ENCODE assay signal across 12 mouse cellular contexts in the genomic region with DNA sequence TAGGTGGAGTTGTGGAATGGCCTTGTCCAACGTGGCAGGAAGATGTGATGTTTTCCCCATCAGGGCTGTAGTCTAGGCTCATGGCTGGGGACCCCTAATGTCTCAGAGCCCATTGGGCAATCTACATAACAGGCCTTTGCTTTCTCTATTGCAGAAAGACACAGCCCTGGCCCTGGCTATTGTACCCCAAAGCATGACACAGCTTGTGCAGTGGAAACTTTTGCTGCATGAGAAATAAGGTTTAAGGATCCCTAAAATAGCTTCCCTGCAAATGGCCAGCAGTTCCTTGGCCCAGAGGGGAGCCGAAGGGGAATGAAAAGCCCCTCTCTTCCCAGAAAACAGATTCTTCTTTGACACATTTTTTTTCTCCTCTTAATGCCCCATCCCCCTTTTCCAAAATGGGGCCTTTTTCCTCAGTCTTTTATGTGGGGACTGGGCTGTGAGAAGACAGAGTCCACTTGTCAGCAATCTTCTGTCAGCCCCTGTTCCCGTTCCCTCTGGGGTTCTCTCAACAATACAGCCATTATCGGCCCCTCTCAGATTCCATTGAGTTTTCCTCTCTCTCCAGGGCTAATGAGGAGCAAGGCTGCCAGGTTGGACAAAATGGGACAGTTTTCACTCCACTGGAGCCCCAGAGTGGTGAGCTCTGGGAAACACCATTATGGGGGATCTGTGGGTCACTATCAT. TPM values are rescaled to one million over a fixed set of nuclear protein-coding genes. Genes with fewer than 3 reads are reported as not detected.
DNase-seq lines count a peak whose midpoint lies in the region; ATAC-seq and TF ChIP-seq lines count a peak whose summit lies in the region.
"Had no signal": no experiment of that assay in that cellular context is flagged by ENCODE, and none has a peak within 500 bp of the region (broad histone marks: within the 10 kb centered on the region; RNA-seq: fewer than 3 reads in every experiment).

No protein-coding gene starts in this region.

- WGBS in forebrain, embryonic 12.5 days: 18% methylated on average over 4 of the region's 4 CpGs
- 51% methylated on average over 4 of the region's 4 CpGs for WGBS in midbrain, postnatal 0 days
- WGBS in kidney, embryonic 15.5 days: 58% methylated on average over 4 of the region's 4 CpGs

- H3K4me2 ChIP-seq in forebrain, embryonic 12.5 days: no peak overlapping the region
- H3K4me2 ChIP-seq in midbrain, postnatal 0 days (ENCODE audit: low read depth, low read length, poor library complexity, severe bottlenecking): no peak overlapping the region
- no peak overlapping the region for H3K4me2 ChIP-seq in kidney, embryonic 15.5 days
- H3K4me2 ChIP-seq: intestine, embryonic 15.5 days had no signal

- H3K9ac ChIP-seq in forebrain, embryonic 12.5 days: no peak overlapping the region
- H3K9ac ChIP-seq in midbrain, postnatal 0 days (replicated peaks; ENCODE audit: low read length, poor library complexity, severe bottlenecking): no peak overlapping the region
- H3K9ac ChIP-seq in kidney, embryonic 15.5 days: no peak overlapping the region
- H3K9ac ChIP-seq: intestine, embryonic 15.5 days had no signal

- H3K36me3 ChIP-seq in forebrain, embryonic 12.5 days (replicated peaks): peaks cover 1% of the 10 kb centered on the region; the same call in 1 of the 2 replicates
- H3K36me3 ChIP-seq in midbrain, postnatal 0 days (ENCODE audit: insufficient read depth, low read length): no peaks in the 10 kb centered on the region
- H3K36me3 ChIP-seq in kidney, embryonic 15.5 days: no peaks in the 10 kb centered on the region
- H3K36me3 ChIP-seq: intestine, embryonic 15.5 days had no signal

- H3K27ac ChIP-seq in left cerebral cortex, adult 2 months: peak overlapping the region; percentile 72; the same call in 1 of the 2 replicates
- H3K27ac ChIP-seq in forebrain, embryonic 12.5 days: peak overlapping the region; percentile 71
- H3K27ac ChIP-seq in midbrain, postnatal 0 days (ENCODE audit: low read depth, low read length): 0 out of 2 replicates have a peak overlapping the region, but pooled peaks have one; percentile 57
- no peak overlapping the region for H3K27ac ChIP-seq in kidney, embryonic 15.5 days
- H3K27ac ChIP-seq: intestine, embryonic 15.5 days had no signal

- peaks cover 14% of the 10 kb centered on the region for H3K4me1 ChIP-seq in forebrain, embryonic 12.5 days
- H3K4me1 ChIP-seq in midbrain, postnatal 0 days (ENCODE audit: insufficient read depth, low read length): no peaks in the 10 kb centered on the region
- no peaks in the 10 kb centered on the region for H3K4me1 ChIP-seq in kidney, embryonic 15.5 days
- H3K4me1 ChIP-seq: intestine, embryonic 15.5 days had no signal

- DNase-seq in left cerebral cortex, adult 2 months (ENCODE audit: extremely low spot score in 1 of 2, low spot score in 2 of 2): peak in 1 of 2 experiments; percentile 39
- no peak for DNase-seq in left cerebral cortex, postnatal 4 days
- DNase-seq in layer of hippocampus, adult 9-11 months: peak; percentile 73
- peak; percentile 62 for DNase-seq in midbrain, postnatal 0 days (ENCODE audit: low spot score)
- DNase-seq in heart, postnatal 14 days: no peak
- DNase-seq: gastrocnemius, postnatal 36 days; lung, adult 2 months had no signal

- TF ChIP-seq CTCF in left cerebral cortex, adult 2 months (IDR thresholded peaks at IDR 0.05): no peak
- TF ChIP-seq CTCF in midbrain, postnatal 0 days (IDR thresholded peaks at IDR 0.05): no peak

- peak; percentile 58; the same call in 1 of the 2 replicates for ATAC-seq in forebrain, embryonic 12.5 days (ENCODE audit: low FRiP score)
- ATAC-seq in midbrain, postnatal 0 days (ENCODE audit: low FRiP score): 0 out of 2 replicates have a peak, but pooled peaks have one; percentile 52
- no peak for ATAC-seq in kidney, embryonic 15.5 days (replicated peaks; ENCODE audit: low FRiP score)
- no peak for ATAC-seq in CD4-positive, CD25-positive, alpha-beta regulatory T cell, adult 4 months
- ATAC-seq: intestine, embryonic 15.5 days had no signal

- intact Hi-C loops in left cerebral cortex, adult 2 months (cut with DNase I): no loop called here
- intact Hi-C loops in left cerebral cortex, postnatal 4 days (cut with DNase I): no loop called here
- intact Hi-C loops in heart, postnatal 14 days (cut with DNase I): no loop called here

- no peaks in the 10 kb centered on the region; the same call in 1 of the 2 replicates for H3K27me3 ChIP-seq in forebrain, embryonic 12.5 days
- no peaks in the 10 kb centered on the region for H3K27me3 ChIP-seq in midbrain, postnatal 0 days (ENCODE audit: insufficient read depth, low read length)
- H3K27me3 ChIP-seq in kidney, embryonic 15.5 days: 0 out of 2 replicates have a peak, but pooled peaks cover 4% of the 10 kb centered on the region
- H3K27me3 ChIP-seq: CH12.LX; intestine, embryonic 15.5 days had no signal

- H3K4me3 ChIP-seq in left cerebral cortex, adult 2 months: no peak overlapping the region
- no peak overlapping the region for H3K4me3 ChIP-seq in forebrain, embryonic 12.5 days (replicated peaks)
- H3K4me3 ChIP-seq in midbrain, postnatal 0 days (ENCODE audit: low read depth, low read length): no peak overlapping the region
- no peak overlapping the region for H3K4me3 ChIP-seq in kidney, embryonic 15.5 days (replicated peaks)
- H3K4me3 ChIP-seq: intestine, embryonic 15.5 days had no signal

- H3K9me3 ChIP-seq in forebrain, embryonic 12.5 days: no peaks in the 10 kb centered on the region
- H3K9me3 ChIP-seq in midbrain, postnatal 0 days (ENCODE audit: low read length): no peaks in the 10 kb centered on the region
- H3K9me3 ChIP-seq in kidney, embryonic 15.5 days (replicated peaks): no peaks in the 10 kb centered on the region
- H3K9me3 ChIP-seq: intestine, embryonic 15.5 days had no signal

RNA-seq across cellular contexts. Expression of gene Arhgef16, which starts 11.6 kb away (rescaled TPM):
- total RNA-seq in left cerebral cortex, adult 2 months (2021): under 1 TPM; 0.34 to 0.63 TPM
- total RNA-seq in left cerebral cortex, postnatal 4 days (2021): 1 to 10 TPM in 1 of 2 experiments, under 1 TPM in 1; 0.38 to 1.0 TPM
- polyA plus RNA-seq in forebrain, embryonic 12.5 days (2016; fragmentation: Nextera tagmentation; extraction: Ambion mirVana): 0.64 and 1.2 TPM in 2 replicates
- 5.0 and 8.1 TPM in 2 replicates for total RNA-seq in midbrain, postnatal 0 days (2014; rRNA removed)
- 2.7 and 3.5 TPM in 2 replicates for polyA plus RNA-seq in midbrain, postnatal 0 days (2015; fragmentation: Nextera tagmentation; extraction: Ambion mirVana)
- polyA plus RNA-seq in kidney, embryonic 15.5 days (2015; fragmentation: Nextera tagmentation; extraction: Ambion mirVana): 32.2 and 34.2 TPM in 2 replicates
- total RNA-seq in heart, postnatal 14 days (2021): under 1 TPM; 0.65 to 0.71 TPM
- polyA plus RNA-seq in CD4-positive, CD25-positive, alpha-beta regulatory T cell, adult 4 months (2017; shearing (Covaris generic)): under 1 TPM in 1 of 2 experiments, not detected in 1; 0.39 TPM
- total RNA-seq: CH12.LX had no signal

RNA-seq across cellular contexts. Expression of gene B230104I21Rik, which starts 22.8 kb away (rescaled TPM):
- total RNA-seq in left cerebral cortex, adult 2 months (2021): not detected
- total RNA-seq in left cerebral cortex, postnatal 4 days (2021): not detected
- 0.23 TPM in 1 of 2 replicates, not detected in the other for polyA plus RNA-seq in forebrain, embryonic 12.5 days (2016; fragmentation: Nextera tagmentation; extraction: Ambion mirVana)
- not detected in 2 replicates for total RNA-seq in midbrain, postnatal 0 days (2014; rRNA removed)
- 0.19 TPM in 1 of 2 replicates, not detected in the other for polyA plus RNA-seq in midbrain, postnatal 0 days (2015; fragmentation: Nextera tagmentation; extraction: Ambion mirVana)
- not detected in 2 replicates for polyA plus RNA-seq in kidney, embryonic 15.5 days (2015; fragmentation: Nextera tagmentation; extraction: Ambion mirVana)
- not detected for total RNA-seq in heart, postnatal 14 days (2021)
- not detected for polyA plus RNA-seq in CD4-positive, CD25-positive, alpha-beta regulatory T cell, adult 4 months (2017; shearing (Covaris generic))
- total RNA-seq: CH12.LX; gastrocnemius, postnatal 36 days had no signal
- polyA plus RNA-seq: intestine, embryonic 15.5 days; lung, adult 2 months had no signal

Comparison
In these comparisons a context has a peak if more than half of its experiments do, and no peak if none do; other contexts are left out.
1. DNase-seq: peak in layer of hippocampus, adult 9-11 months (single experiment) and midbrain, postnatal 0 days (single experiment); none in left cerebral cortex, postnatal 4 days (single experiment) and heart, postnatal 14 days (0 of 2).
2. ATAC-seq: peak in forebrain, embryonic 12.5 days (single experiment) and midbrain, postnatal 0 days (single experiment); none in kidney, embryonic 15.5 days (single experiment) and CD4-positive, CD25-positive, alpha-beta regulatory T cell, adult 4 months (single experiment).